Mouse (Mus musculus): Measurements from ENCODE around the gene Acoxl.

Acoxl gene

DNA sequence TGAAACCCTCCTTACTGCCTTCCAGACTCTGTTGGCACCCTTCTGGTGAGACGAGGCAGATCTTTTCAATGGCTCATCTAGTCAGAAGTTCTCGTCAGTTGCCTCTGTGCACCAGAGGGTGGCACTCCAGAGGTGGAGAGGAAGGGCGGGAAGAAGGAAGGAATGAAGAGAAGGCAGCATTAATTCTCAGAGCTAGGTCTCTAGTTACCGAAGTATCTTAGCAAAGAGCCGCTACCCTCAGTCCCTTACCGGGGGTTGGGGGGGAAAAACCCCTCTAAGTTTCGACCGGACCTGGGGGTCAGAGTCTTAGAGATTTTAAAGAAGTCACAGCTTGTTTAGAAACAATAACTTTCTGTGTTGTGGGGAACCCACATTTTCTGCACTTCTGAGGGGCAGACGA lies 283.8 kb downstream of the Acoxl start:
- no peak for DNase-seq (ENCODE audit: low spot score)

DNA sequence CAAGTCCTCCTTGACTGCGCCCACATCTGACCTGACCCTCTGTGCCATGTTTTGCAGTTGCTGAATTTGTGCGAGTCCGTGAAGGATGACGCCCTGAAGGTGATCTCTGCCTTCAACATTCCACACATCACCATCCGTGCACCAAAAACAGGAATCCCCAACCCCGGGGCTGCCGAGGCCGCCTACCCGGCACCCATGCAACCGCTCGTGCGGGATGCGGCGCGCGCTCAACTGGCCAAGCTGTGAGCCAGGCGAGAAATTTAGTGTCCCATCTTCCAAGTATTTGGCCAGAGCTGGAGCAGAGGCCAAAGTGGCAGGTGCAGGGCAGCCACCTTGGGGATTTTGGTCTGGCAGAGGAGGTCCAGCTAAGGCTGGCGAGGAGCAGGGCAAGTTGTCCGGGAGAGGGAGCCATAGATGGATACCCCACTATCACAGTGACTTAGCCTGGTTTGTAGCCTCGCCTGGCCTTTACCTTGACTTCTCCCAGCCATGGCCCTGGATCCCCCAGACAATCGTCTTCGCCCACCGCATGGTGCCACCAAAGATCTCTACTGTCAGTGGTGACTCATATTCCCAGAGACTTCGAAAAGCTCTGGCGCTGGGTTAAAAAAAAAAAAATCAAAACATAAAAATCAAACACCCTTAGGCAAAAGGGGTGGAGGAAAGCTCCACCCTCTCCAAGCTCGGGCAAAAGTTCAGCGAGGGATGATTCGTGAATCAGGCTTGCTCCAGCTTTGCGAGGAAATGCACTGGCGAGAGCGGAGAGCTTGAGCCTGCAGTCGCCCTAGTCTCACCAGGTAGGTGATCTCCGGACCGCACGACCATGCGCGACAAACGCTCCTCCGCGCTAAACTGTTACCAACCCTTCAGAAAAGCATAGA lies 284.5 kb downstream of the Acoxl start:
- no peak for DNase-seq (ENCODE audit: low spot score)

DNA sequence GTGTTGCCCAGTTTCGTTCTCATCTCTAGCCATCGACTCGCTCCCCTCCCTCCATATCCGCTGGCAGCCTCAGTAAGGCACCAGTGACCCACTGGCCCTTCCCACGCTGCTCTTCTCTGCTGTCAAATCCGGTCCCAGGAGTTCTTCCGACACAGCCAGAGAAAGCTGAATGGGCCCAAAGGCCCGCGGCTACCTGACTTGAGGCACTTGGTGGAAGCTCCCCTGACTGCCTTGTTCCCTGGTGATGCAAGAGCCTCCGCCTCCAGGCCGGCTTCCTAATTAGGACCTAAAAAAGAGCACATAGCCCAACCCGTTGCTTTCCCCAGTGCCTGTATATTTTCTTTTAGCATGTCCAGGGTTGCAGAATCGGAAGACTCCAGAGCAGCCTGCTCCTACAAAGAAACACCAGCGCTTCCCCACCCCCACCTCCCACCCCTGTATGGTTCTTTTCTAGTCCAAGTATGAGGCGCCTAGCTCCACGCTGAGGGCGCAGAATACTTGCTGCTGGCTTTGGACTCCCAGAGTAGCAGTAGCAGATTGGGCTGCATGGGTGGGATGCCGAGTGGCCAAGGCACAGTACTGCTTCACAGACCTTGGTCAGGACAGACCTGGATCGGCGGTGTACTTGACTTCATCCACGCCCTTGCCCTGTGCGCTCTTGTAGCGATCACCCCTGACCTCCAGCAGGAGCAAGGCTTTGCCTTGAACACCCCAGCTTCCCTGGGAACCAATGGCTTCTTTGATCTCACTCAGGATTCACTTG lies 285.4 kb downstream of the Acoxl start:
- DNase-seq (ENCODE audit: low spot score), result no peak

DNA sequence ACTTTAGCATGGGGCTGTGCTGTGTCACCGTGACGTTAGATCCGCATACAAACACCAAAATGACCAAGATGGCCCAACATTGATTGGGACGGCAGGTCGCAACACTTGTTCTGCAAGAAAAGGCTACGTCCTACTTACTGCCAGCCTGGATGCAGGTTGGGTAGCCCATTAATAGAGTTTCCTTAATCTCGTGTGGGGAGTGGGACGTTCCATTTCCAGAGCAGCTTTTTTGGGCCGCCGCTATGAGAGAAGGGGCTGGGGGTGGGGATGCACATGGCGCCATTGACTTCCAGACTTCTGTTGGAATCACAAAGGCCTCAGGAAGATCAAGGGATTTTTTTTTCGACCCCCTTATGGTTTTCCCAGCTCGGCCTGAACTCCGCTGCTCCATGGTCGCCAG lies 286.0 kb downstream of the Acoxl start:
- no peak for DNase-seq (ENCODE audit: low spot score)

DNA sequence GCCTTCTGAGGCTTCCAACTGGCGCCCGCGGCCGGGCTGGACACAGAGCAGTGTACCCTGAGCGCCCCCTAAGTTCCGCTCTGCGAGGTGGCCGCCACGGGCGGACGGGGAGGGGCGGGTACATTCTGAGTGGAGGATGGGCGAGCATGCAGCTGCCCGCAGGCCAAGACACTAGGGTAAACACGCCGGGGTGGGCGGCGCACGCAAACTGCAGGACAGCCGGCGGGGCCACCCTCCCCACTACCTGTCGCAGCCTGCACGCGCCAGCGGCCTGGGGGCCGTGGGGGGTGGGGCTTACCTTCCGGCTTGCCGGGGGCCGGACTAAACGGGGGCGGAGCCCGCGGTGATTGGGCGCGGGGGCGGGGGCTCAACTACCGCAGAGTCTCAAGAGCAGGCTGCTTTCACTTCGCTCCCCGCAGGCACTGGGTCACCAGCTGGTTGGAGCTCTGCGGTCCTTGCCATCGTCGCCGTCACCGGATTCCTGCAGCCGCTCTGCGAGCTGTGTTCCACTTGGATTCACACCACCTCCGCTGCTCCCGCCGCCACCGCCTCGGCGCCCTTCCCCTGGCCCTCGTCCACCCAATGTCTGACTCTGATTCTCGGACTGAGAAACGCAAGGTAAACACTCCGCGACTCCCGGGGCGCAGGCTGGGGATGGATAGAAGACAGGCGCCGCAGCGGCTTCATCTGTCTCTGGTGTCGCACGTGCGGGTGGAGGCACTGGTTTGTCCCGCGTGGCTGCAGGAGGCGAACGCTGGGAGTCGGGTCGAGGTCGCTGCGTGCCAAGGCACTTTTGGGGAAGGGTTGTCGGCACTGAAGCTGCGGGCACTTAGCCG lies 287.2 kb downstream of the Acoxl start, which contains the start of gene Bcl2l11:
Gene Bcl2l11, plus strand, starts transcription at position 404 of the 836 bp plus-strand sequence.
- peak; percentile 90 for DNase-seq (ENCODE audit: low spot score)

DNA sequence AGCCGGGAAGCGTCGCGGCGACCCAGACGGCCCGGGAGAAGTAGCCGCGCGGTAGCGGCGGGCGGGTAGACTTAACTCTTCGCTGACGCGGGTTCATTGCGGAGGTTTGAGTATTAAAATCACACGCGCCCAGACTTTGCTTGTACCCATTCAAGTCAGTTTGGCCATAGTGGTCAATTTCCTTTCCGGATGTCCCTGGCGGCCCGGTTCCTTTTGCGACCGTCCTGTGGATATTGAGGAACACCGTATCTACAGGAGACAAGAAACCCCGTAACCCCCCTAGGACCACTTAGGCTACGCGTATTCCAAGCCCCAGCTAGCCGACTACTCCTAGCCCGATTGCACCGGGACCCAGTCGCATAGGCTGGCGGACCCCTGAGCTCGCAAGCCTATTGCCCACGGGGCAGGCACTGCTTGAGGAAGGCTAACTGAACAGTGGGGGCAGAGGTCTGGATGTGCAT lies 287.9 kb downstream of the Acoxl start:
- DNase-seq (ENCODE audit: low spot score), result no peak

DNA sequence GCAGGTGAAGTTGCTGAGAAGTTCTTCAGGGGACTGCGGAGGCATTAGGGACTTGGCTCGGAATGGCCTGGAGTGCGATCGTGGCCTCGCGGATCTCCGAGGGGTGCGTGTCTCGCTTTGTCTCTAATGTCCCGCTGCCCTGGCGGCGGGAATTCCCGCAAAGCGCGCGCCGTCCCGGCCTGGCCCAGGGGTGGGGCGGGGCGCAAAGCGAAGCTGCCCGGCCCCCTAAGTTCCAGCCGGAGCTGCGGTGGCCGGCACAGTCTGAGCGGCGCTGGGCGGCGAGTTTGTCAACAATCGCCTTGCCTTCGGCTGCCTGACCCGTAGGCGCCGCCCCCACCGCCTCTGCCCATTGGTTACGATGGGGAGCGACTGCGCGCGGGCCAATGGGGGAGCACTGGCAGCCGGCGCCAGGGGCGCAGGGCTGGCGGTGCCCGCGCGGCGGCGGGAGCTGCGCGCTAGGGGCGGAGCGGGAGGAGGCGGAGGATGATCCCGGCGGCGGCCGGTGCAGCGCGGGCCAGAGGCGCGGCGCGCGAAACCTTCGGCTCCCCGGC lies 288.5 kb downstream of the Acoxl start:
- peak; percentile 90 for DNase-seq (ENCODE audit: low spot score)

DNA sequence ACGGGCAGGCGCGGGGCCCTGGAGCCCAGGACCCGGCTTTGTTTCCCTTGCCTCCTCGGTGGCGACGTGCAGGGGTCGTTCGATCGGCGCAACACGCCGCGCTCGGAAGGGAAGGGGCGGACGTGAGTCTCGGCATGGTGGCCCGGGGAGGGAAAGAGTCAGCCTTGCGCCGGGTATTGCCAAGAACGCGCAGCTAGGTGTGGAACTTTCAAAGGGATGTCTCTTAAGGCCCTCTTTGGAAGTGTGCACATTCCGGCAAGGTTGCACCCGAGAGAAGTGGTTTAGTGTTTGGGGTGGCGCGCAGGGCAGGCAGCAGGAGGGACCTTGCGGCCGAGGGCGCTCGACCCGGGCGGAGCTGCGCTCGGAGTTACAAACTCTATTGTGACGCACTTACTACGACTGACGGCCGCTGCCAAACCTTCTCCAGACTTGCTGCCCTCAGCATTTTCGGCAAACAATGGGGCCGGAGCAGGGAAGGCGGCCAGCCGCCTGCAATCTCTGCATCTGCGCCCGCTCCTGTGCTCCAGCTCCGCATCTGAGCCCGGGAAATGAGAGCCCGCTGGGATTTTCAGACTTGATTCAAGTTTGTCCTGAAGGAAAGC lies 289.1 kb downstream of the Acoxl start:
- no peak for DNase-seq (ENCODE audit: low spot score)

DNA sequence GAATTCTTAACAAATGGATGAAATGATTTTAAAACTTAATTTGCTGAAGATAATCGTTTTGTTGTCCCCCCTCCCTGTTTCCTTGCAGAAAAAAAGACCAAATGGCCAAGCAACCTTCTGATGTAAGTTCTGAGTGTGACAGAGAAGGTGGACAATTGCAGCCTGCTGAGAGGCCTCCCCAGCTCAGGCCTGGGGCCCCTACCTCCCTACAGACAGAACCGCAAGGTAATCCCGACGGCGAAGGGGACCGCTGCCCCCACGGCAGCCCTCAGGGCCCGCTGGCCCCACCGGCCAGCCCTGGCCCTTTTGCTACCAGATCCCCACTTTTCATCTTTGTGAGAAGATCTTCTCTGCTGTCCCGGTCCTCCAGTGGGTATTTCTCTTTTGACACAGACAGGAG lies 289.9 kb downstream of the Acoxl start:
- DNase-seq (ENCODE audit: low spot score), result no peak

DNA sequence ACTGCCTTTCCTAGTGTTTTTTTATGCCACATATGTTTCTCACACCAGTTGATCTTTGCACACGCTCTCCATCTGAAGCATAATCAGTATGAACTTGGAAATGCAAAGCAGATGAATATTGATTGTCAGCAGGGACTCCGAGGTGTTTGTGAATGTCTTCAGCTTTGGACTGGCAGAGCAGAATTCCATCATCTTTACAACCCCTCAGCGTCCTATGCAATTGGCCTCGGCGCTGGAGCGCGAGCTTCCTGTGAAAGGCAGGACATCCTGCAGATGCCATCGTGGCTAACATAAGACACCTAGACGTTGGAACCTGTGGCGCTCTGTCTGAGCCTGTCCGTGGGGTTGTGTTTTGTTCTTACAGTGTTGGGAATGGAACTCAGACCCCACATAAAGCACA lies 292.8 kb downstream of the Acoxl start:
- DNase-seq (ENCODE audit: low spot score), result no peak

DNA sequence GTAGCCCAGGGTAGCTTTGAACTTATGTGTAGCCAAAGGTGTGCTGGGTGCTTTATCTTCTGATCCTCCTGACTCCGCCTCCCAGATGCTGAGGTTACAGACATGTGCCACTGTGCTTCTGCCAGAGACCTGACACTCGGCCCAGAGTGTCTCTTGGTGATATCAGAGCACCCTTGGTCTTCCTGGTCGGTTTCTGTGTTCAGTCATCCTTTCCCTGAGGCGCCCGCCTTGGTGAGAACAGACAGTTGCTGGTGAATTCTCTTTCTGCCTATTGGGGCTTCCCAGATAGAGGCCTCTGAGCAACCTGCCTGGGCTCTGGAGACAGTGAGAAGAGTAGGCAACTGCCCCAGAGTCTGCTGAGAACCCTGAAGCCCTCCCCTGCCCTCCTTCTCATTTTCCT lies 294.0 kb downstream of the Acoxl start:
- DNase-seq (ENCODE audit: low spot score), result no peak

DNA sequence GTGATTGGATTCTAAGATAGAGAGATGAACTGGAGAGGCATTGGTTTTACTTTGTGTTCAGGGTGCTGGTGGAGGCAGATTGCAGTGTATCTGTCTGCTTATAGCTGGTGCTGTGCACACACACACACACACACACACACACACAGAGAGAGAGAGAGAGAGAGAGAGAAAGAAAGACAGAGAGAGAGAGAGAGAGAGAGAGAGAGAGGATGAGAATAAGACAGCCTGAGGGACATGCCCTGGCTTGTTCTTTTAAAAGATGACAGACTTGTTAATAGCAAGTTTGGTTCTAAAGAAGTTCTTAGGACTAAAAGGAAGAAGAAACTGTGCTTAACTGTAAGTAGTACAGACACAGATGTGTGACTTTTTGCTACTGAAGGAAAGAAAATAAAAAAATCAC lies 295.2 kb downstream of the Acoxl start:
- DNase-seq (ENCODE audit: low spot score), result no peak

DNA sequence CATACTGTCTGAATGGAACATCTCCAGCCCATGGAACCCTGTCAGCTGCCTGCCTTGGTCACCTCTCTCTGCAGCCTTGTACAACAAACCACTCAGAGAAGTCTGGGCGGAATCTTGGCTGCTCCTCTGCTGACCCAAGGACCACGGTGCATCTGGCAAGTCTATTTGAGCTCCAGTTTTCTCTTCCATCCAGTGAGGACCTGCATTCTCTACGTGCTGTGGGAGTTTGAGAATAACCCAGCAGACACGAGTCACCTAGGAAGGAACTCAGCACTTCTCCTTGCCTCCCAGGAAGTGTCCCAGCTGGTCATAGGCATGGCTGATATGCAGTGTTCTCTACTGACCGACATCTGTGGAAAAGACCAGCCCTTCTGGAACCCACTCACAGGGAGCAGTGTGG lies 295.8 kb downstream of the Acoxl start:
- no peak for DNase-seq (ENCODE audit: low spot score)

DNA sequence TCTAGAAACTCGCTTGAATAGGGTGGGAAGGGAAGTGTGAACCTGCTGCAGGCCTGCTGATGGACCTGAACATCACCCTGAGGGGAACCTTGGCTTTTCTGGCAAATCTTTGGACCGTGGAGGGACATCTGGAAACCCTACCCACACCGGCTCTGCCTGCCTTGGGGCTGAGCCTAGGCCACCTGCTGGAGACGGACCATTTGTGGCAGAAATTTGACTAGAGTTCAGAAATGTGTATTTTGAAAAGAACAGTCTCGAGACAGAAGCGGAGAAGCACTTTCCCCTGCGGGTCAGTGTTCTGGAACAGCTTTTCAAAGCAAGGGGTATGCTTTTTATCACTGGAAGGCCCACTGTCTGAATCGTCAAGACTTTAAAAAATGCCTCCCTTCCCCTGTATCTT lies 296.3 kb downstream of the Acoxl start:
- DNase-seq (ENCODE audit: low spot score), result no peak

DNA sequence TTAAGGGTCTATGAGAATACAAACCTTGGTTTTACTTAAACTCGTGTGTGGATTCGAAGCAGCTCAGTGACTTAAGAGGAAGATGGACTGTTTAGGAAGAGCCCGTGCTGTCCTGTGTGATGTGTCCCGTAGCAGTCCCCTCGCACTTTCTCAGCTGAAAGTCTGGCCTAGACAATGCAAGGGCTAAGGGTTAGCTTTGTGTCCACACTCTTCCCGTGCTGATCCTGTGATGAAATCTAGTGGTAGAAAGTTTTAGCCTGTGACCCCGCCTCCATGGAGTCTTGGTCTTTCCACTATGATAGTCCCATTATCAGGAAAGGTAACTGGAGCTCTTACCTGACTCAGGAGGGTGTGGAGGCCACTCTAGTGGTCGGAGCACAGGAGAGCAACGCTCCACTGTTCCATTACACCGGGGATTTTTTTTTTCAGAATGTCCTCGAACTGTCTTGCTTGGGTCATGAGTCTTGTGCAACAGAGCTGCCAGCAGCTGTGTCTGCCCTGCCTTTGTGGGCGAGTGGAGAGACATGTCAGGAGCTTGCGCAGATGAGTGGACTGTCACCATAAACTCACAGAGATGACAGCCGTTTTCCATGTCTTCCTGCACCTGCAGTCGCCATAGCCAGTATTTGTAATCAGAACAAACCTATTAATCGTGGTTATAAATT lies 298.2 kb downstream of the Acoxl start:
- DNase-seq (ENCODE audit: low spot score), result no peak

DNA sequence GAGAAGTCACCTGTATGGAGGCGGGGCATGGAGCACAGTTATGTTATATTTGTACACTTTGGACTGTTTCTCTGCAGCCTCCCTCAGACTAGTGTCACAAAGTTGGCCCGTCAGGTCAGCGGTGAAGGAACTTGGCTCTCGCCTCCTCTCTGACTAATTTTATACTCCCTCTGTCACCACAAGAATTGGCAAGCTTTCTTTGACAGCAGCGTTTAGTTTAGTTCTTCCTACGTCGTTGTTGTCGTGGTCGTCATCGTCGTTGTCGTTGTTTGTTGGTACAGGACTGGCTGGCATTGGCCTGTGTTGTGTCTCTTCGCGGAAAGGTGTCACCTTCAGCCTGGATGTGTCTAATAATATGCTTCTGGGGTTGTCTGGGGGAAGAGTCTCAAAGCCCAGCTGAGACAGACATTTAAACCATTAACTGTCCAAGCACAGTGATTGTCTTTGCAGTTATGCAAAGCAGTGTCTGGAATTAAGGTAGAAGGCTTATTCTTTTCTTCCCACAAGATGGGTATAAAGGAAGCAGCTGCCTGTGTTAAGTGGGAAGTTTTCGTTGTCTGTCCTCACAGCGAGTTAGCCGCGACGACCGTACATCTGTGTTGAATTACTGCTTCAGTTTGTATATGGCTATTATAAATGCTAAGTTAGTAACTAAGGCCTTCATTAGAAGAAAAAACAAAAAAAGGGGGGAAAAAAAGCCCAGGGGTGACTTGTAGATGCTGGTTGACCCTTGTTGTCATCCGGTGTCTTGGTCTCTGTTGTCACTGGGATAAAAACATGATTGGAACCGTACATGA lies 299.0 kb downstream of the Acoxl start:
- DNase-seq (ENCODE audit: low spot score), result no peak

DNA sequence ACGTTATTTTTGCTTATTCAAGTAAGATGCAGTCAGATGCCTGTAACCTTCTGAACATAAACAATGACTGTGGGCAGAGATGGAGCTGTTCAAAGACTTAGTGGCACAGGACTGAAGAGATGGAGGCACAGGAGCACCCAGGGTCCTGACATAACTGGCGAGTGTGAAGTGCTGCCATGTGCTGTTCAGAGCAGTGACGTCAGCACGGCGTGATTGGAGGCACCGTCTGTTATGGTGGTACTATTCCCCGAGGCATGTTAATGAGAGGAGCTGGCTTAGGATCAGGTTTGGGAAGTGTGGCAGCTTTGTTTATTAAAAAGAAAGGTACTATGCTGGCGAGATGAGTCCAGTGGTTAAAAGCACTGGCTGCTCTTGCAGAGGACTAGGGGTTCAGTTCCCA lies 300.2 kb downstream of the Acoxl start:
- DNase-seq (ENCODE audit: low spot score), result no peak

DNA sequence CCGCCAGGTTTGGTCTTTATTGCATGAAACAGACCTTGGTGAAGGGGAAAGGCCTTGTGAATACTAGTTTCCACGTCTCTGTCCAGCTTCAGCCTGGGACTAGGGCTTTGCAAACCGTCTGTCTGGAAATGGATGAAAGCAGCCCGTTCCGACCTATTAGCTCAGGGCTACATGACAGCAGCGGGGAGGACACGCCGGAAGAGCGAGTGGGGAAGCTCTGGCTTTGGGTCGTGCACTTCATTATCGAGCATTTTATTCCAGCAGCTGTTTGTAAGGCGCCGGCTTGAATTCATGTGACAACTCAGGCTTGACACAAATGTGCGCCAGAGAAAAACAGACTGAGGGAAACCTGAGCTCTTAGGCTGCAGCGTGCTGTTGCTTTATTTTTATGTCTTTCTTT lies 301.1 kb downstream of the Acoxl start:
- no peak for DNase-seq (ENCODE audit: low spot score)

DNA sequence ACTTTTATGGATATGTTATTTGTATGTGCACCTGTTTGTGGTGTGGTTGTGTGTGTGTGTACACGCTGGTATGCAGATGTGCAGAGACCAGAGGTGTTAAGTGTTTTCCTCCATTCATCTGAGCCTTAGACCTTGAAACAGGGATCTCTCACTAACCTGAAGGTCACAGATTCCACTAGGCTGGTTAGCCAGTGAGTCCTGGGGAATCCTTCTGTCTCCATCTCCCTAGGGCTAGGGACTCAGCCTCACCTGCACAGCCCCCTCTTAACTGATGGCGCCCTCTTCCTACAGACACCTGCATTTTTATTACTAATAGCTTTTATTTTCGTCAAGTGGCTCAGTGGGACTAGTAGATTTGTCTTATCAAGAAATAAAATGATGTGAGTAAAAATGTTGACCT lies 301.5 kb downstream of the Acoxl start:
- no peak for DNase-seq (ENCODE audit: low spot score)

DNA sequence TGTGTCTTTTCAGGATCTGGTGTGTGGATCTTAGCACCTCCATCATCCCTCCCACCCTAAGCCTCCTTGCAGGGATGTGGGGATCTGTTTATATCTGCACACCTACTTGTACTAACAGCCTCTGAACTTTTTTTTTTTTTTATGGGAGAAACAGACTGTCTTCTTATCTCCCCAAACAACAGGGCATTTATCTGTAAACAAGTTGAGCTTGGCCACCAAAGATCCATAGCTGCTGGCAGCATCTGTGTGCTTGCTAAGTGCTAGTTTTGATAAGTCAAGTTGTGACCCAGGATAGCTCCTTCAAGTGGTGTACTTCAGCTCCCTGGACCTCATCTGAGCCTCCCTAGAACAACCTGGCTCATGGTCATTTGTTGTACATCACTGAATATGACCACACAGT lies 305.3 kb downstream of the Acoxl start:
- no peak for DNase-seq (ENCODE audit: low spot score)
